Mouse (Mus musculus): ENCODE results near the gene Npy1r.

DNA sequence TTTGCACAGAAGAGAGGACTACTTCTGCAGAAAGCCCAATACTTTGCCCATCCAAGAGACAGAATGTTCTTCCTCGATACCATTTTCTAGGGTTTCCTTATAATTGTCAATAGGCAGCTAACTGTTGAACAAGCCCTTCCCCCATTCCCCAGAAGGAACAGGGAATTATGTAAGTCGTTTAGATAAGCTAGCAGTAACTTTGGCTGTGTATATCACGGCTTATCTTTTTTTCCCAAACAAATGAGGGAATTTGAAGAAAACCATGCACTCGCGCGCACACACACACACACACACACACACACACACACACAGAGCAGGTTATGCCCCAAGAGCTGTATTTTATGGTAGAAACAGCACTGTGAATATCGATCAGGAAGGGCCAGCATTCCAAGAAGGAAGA, 1.8 kb downstream of the Npy1r start:
- TF ChIP-seq POLR2A (IDR thresholded peaks at IDR 0.05; ENCODE audit: low read depth, low read length) (no peak), CTCF (IDR thresholded peaks at IDR 0.05; ENCODE audit: extremely low read depth, insufficient read depth, insufficient read length, insufficient replicate concordance) (no peak)
